Mouse (Mus musculus) MEL (cell line): ENCODE results near the gene Nfasc. TPM values are rescaled to one million over a fixed set of nuclear protein-coding genes. Genes with fewer than 3 reads are reported as not detected.

ENCODE experiments used
- DNase-seq: peaks from one replicate; pipeline ENCODE4 v3.0.0; 2011; ENCODE audit warnings: low read depth, low spot score
- H3K27ac ChIP-seq: 2 replicates; pipeline ENCODE4 v1.5.1; 2012; ENCODE audit warnings: low read depth, mild to moderate bottlenecking, control low read depth, low read length, moderate library complexity; ENCODE audit not compliant: control insufficient read depth
- H3K27me3 ChIP-seq, 2 experiments: fragments of 150-350 bp in 1 of 2; sonication (generic) in 1 of 2; 2 replicates each; pipeline ENCODE4 v1.6.1; 2012; ENCODE audit warnings: low read length in 2 of 2, mild to moderate bottlenecking in 2 of 2, improper control_type of control experiment in 1 of 2, moderate library complexity in 1 of 2; ENCODE audit not compliant: insufficient read depth in 2 of 2, control insufficient read depth in 1 of 2
- H3K36me3 ChIP-seq, 2 experiments: 2 replicates each; pipeline ENCODE4 v1.6.1; 2012 to 2014; ENCODE audit warnings: low read length in 2 of 2, improper control_type of control experiment in 1 of 2, inconsistent platforms in 1 of 2, mild to moderate bottlenecking in 1 of 2; ENCODE audit not compliant: insufficient read depth in 2 of 2, control insufficient read depth in 1 of 2
- H3K4me1 ChIP-seq, 2 experiments: fragments of 150-350 bp in 1 of 2; sonication (generic) in 1 of 2; 2 replicates each; pipeline ENCODE4 v1.6.1; 2012; ENCODE audit warnings: low read length in 2 of 2, improper control_type of control experiment in 1 of 2, mild to moderate bottlenecking in 1 of 2; ENCODE audit not compliant: insufficient read depth in 2 of 2, control insufficient read depth in 1 of 2
- H3K4me3 ChIP-seq, 2 experiments: fragments of 150-350 bp in 1 of 2; sonication (generic) in 1 of 2; 2 replicates each; pipeline ENCODE4 v1.5.1; 2012; ENCODE audit warnings: low read depth in 2 of 2, low read length in 2 of 2, mild to moderate bottlenecking in 2 of 2, moderate library complexity in 2 of 2, control low read depth in 1 of 2, improper control_type of control experiment in 1 of 2; ENCODE audit not compliant: control insufficient read depth in 1 of 2, insufficient read depth in 1 of 2
- H3K79me2 ChIP-seq: 2 replicates; pipeline ENCODE4 v1.6.1; 2012; ENCODE audit warnings: mild to moderate bottlenecking, low read length, moderate library complexity; ENCODE audit not compliant: control insufficient read depth, poor library complexity, insufficient read depth
- H3K9ac ChIP-seq: 2 replicates; pipeline ENCODE4 v1.6.1; 2012; ENCODE audit warnings: low read depth, mild to moderate bottlenecking, control low read depth, low read length, moderate library complexity; ENCODE audit not compliant: control insufficient read depth, poor library complexity, severe bottlenecking
- H3K9me3 ChIP-seq: fragments of 150-350 bp; sonication (generic); replicated peaks from 2 replicates; pipeline ENCODE4 v1.6.1; 2012; ENCODE audit warnings: mild to moderate bottlenecking, low read length, improper control_type of control experiment, moderate library complexity; ENCODE audit not compliant: insufficient read depth
- BHLHE40 ChIP-seq: IDR thresholded peaks from 2 replicates; pipeline ENCODE4 v1.6.1; 2012; ENCODE audit warnings: low read depth, mild to moderate bottlenecking, inconsistent platforms, low read length, improper control_type of control experiment, borderline replicate concordance
- CHD2 ChIP-seq: IDR thresholded peaks from 2 replicates; pipeline ENCODE4 v1.6.1; 2011; ENCODE audit warnings: low read length, improper control_type of control experiment
- CTCF ChIP-seq, 3 experiments: IDR thresholded peaks in 2 of 3; conservative IDR thresholded peaks in 1 of 3; 2 replicates each; pipeline ENCODE4 v1.5.1; 2011 to 2012; ENCODE audit warnings: low read length in 3 of 3, low read depth in 2 of 3, mild to moderate bottlenecking in 2 of 3, improper control_type of control experiment in 1 of 3, inconsistent platforms in 1 of 3, mixed read lengths in 1 of 3, moderate library complexity in 1 of 3; ENCODE audit not compliant: control insufficient read depth in 1 of 3, insufficient read depth in 1 of 3, poor library complexity in 1 of 3, severe bottlenecking in 1 of 3
- E2F4 ChIP-seq: IDR thresholded peaks from 2 replicates; pipeline ENCODE4 v1.6.1; 2011; ENCODE audit warnings: low read depth, low read length, improper control_type of control experiment, borderline replicate concordance
- EP300 ChIP-seq, 2 experiments: IDR thresholded peaks; 2 replicates each; pipeline ENCODE4 v1.6.1; 2011; ENCODE audit warnings: improper control_type of control experiment in 2 of 2, low read length in 2 of 2, low read depth in 1 of 2, mild to moderate bottlenecking in 1 of 2
- JUND ChIP-seq: IDR thresholded peaks from 2 replicates; pipeline ENCODE4 v1.6.1; 2011; ENCODE audit warnings: low read depth, mild to moderate bottlenecking, improper control_type of control experiment, low read length
- KAT2A ChIP-seq: conservative IDR thresholded peaks from 2 replicates; pipeline ENCODE4 v1.6.1; 2012; ENCODE audit warnings: low read depth, low read length, improper control_type of control experiment, inconsistent platforms
- MAFK ChIP-seq: IDR thresholded peaks from 2 replicates; pipeline ENCODE4 v1.6.1; 2011; ENCODE audit warnings: low read depth, mild to moderate bottlenecking, low read length, improper control_type of control experiment, borderline replicate concordance
- MAZ ChIP-seq: IDR thresholded peaks from 2 replicates; pipeline ENCODE4 v1.6.1; 2012; ENCODE audit warnings: low read depth, mild to moderate bottlenecking, inconsistent platforms, low read length, improper control_type of control experiment
- MYB ChIP-seq: IDR thresholded peaks from 2 replicates; pipeline ENCODE4 v1.6.1; 2011; ENCODE audit warnings: mild to moderate bottlenecking, low read depth, low read length, improper control_type of control experiment
- MYC ChIP-seq: IDR thresholded peaks from 2 replicates; pipeline ENCODE4 v1.6.1; 2011; ENCODE audit warnings: low read depth, mild to moderate bottlenecking, low read length, improper control_type of control experiment, moderate library complexity
- NRF1 ChIP-seq: IDR thresholded peaks from 2 replicates; pipeline ENCODE4 v1.6.1; 2014; ENCODE audit warnings: low read depth, mild to moderate bottlenecking, inconsistent platforms, low read length, improper control_type of control experiment, moderate library complexity; ENCODE audit not compliant: poor library complexity, insufficient read depth, severe bottlenecking
- POLR2A ChIP-seq, 2 experiments: IDR thresholded peaks; 2 replicates each; pipeline ENCODE4 v1.6.1; 2011 to 2012; ENCODE audit warnings: low read length in 2 of 2, mild to moderate bottlenecking in 2 of 2, control low read depth in 1 of 2, improper control_type of control experiment in 1 of 2, low read depth in 1 of 2, moderate library complexity in 1 of 2; ENCODE audit not compliant: control insufficient read depth in 1 of 2, insufficient read depth in 1 of 2, poor library complexity in 1 of 2
- POLR2AphosphoS2 ChIP-seq: IDR thresholded peaks from 2 replicates; pipeline ENCODE4 v1.6.1; 2011; ENCODE audit warnings: low read length, improper control_type of control experiment
- RAD21 ChIP-seq: IDR thresholded peaks from 2 replicates; pipeline ENCODE4 v1.6.1; 2011; ENCODE audit warnings: mild to moderate bottlenecking, low read depth, low read length, improper control_type of control experiment
- RCOR1 ChIP-seq: IDR thresholded peaks from 2 replicates; pipeline ENCODE4 v1.6.1; 2012; ENCODE audit warnings: low read depth, mild to moderate bottlenecking, inconsistent platforms, low read length, improper control_type of control experiment
- SIN3A ChIP-seq: IDR thresholded peaks from 2 replicates; pipeline ENCODE4 v1.6.1; 2012; ENCODE audit warnings: low read length, improper control_type of control experiment, inconsistent platforms
- SMC3 ChIP-seq: IDR thresholded peaks from 2 replicates; pipeline ENCODE4 v1.6.1; 2011; ENCODE audit warnings: low read depth, low read length, improper control_type of control experiment
- TAL1 ChIP-seq: IDR thresholded peaks from 2 replicates; pipeline ENCODE4 v1.6.1; 2012; ENCODE audit warnings: mild to moderate bottlenecking, inconsistent platforms, low read length, moderate library complexity, mixed read lengths
- UBTF ChIP-seq: IDR thresholded peaks from 2 replicates; pipeline ENCODE4 v1.6.1; 2012; ENCODE audit warnings: low read depth, mild to moderate bottlenecking, inconsistent platforms, low read length, improper control_type of control experiment, moderate library complexity, borderline replicate concordance; ENCODE audit not compliant: insufficient read depth
- USF1 ChIP-seq: IDR thresholded peaks from 2 replicates; pipeline ENCODE4 v1.6.1; 2014; ENCODE audit warnings: low read depth, mild to moderate bottlenecking, inconsistent platforms, low read length, improper control_type of control experiment, moderate library complexity
- USF2 ChIP-seq, 2 experiments: IDR thresholded peaks; 2 replicates each; pipeline ENCODE4 v1.6.1; 2011 to 2012; ENCODE audit warnings: improper control_type of control experiment in 2 of 2, low read length in 2 of 2, borderline replicate concordance in 1 of 2, inconsistent platforms in 1 of 2, low read depth in 1 of 2, mild to moderate bottlenecking in 1 of 2; ENCODE audit not compliant: insufficient read depth in 1 of 2
- ZKSCAN1 ChIP-seq: IDR thresholded peaks from 2 replicates; pipeline ENCODE4 v1.6.1; 2012; ENCODE audit warnings: low read depth, mild to moderate bottlenecking, inconsistent platforms, low read length, improper control_type of control experiment, moderate library complexity
- polyA plus RNA-seq, 2 experiments: library from polyadenylated mRNA; stranded (reverse) in 1 of 2; unstranded in 1 of 2; fragments of >175 nt in 1 of 2; fragments of >200 nt in 1 of 2; gene quantifications; 2 replicates each; pipeline versions ENCODE4 v1.2.1 to v1.2.4; 2012; ENCODE audit warnings: low replicate concordance in 2 of 2, low read depth in 1 of 2; ENCODE audit not compliant: insufficient read length in 2 of 2, insufficient read depth in 1 of 2, missing spikeins in 1 of 2
- total RNA-seq: library from RNA; depleted of rRNA; stranded (reverse); fragments of 300-350 nt; gene quantifications from 2 replicates; pipeline ENCODE4 v1.2.3, GENCODE M21; 2012

The Nfasc gene
- total and polyA plus RNA-seq, 3 experiments: not detected

GRCm38 (mm10) chr1:132653161-132653560 is 88.4 kb downstream of the Nfasc start:
- H3K79me2 ChIP-seq: no peaks in the 10 kb centered on the region
- H3K36me3 ChIP-seq: no peaks in the 10 kb centered on the region
- no peak overlapping the region for H3K4me3 ChIP-seq
- no peak for DNase-seq
- no peak overlapping the region for H3K27ac ChIP-seq
- no peaks in the 10 kb centered on the region for H3K9me3 ChIP-seq
- TF ChIP-seq USF1 (no peak), NRF1 (no peak), USF2 (IDR thresholded peaks at IDR 0.05; ENCODE audit: borderline replicate concordance in 1 of 2, insufficient read depth in 1 of 2, low read depth in 1 of 2, low read length in 2 of 2) (no peak), E2F4 (no peak), MYC (no peak), EP300 (IDR thresholded peaks at IDR 0.05; ENCODE audit: low read depth in 1 of 2, low read length in 2 of 2) (no peak), BHLHE40 (no peak), JUND (no peak), POLR2A (IDR thresholded peaks at IDR 0.05; ENCODE audit: control insufficient read depth in 1 of 2, insufficient read depth in 1 of 2, low read depth in 1 of 2, low read length in 2 of 2, poor library complexity in 1 of 2) (no peak), RCOR1 (no peak), MAFK (no peak), SIN3A (no peak), ZKSCAN1 (no peak), POLR2AphosphoS2 (no peak), UBTF (no peak), CHD2 (no peak), SMC3 (no peak), KAT2A (no peak), CTCF (IDR thresholded peaks at IDR 0.05 in 2 of 3, conservative IDR thresholded peaks at IDR 0.05 in 1 of 3; ENCODE audit: control insufficient read depth in 1 of 3, insufficient read depth in 1 of 3, low read depth in 2 of 3, low read length in 3 of 3, poor library complexity in 1 of 3, severe bottlenecking in 1 of 3) (no peak)
- TF ChIP-seq, all 39 proteins: peak for 0
- no peaks in the 10 kb centered on the region for H3K4me1 ChIP-seq
- H3K27me3 ChIP-seq: peaks cover 0 to 5% of the 10 kb centered on the region in 2 experiments; a peak in 2 of 4 replicates
- H3K9ac ChIP-seq: no peak overlapping the region

- H3K79me2 ChIP-seq: no peaks in the 10 kb centered on the region
- peaks cover 0 to 12% of the 10 kb centered on the region in 2 experiments; a peak in 3 of 4 replicates for H3K27me3 ChIP-seq
- no peaks in the 10 kb centered on the region for H3K4me1 ChIP-seq
- TF ChIP-seq POLR2A (IDR thresholded peaks at IDR 0.05; ENCODE audit: control insufficient read depth in 1 of 2, insufficient read depth in 1 of 2, low read depth in 1 of 2, low read length in 2 of 2, poor library complexity in 1 of 2) (no peak), UBTF (no peak), TAL1 (no peak), CHD2 (no peak), RAD21 (no peak), MYB (no peak), EP300 (IDR thresholded peaks at IDR 0.05; ENCODE audit: low read depth in 1 of 2, low read length in 2 of 2) (no peak), E2F4 (no peak), KAT2A (no peak), MAZ (no peak), MAFK (no peak), SMC3 (no peak)
- H3K27ac ChIP-seq: no peak overlapping the region
- H3K9me3 ChIP-seq: no peaks in the 10 kb centered on the region
- DNase-seq: no peak
- H3K9ac ChIP-seq: no peak overlapping the region
- no peak overlapping the region for H3K4me3 ChIP-seq
- no peaks in the 10 kb centered on the region for H3K36me3 ChIP-seq
These were observed 90.9 kb downstream of the Nfasc start for GRCm38 (mm10) chr1:132650680-132651079.
